Mouse (Mus musculus): Measurements from ENCODE around the gene Gm28048. TPM values are rescaled to one million over a fixed set of nuclear protein-coding genes. Genes with fewer than 3 reads are reported as not detected.

Gene Gm28048
- total and polyA plus RNA-seq, 2 experiments: 13.0 TPM; not detected in 1

DNA sequence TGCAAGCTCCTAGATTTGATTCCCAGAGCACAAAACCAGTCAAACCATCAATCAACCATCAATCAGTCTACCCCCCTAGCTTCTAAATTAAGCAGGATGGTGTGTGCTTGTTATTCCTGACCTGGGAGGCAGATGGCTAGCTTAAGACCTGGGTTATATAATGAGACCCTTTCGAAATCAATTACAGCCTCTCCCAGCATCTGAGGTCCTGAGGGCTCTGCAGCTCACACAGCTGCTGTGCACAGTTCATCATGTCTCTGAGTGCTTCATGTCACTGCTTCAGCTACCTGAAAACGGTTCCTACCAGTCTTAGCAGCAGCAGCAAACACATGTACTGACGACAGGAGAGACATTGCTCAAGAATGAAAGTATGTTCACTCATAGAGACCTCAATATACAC lies 88.8 kb downstream of the Gm28048 start:
- 53% methylated on average over 3 of the region's 3 CpGs for WGBS
- Histone ChIP-seq H3K4me3 (ENCODE audit: insufficient read depth, low read depth, low read length) (no peak overlapping the region), H3K27ac (replicated peaks; ENCODE audit: insufficient read depth, low read depth, low read length) (no peak overlapping the region), H3K9ac (ENCODE audit: low read depth, low read length) (no peak overlapping the region), H3K27me3 (ENCODE audit: control insufficient read depth, insufficient read depth, low read length) (no peaks in the 10 kb centered on the region), H3K4me1 (ENCODE audit: control insufficient read depth, insufficient read depth, low read length) (peaks cover 2% of the 10 kb centered on the region), H3K79me2 (ENCODE audit: control insufficient read depth, insufficient read depth, low read length) (no peaks in the 10 kb centered on the region), H3K36me3 (ENCODE audit: control insufficient read depth, insufficient read depth, low read length) (no peaks in the 10 kb centered on the region)
- TF ChIP-seq POLR2A (IDR thresholded peaks at IDR 0.05; ENCODE audit: extremely low read depth, insufficient read depth, low read length) (no peak), CTCF (IDR thresholded peaks at IDR 0.05; ENCODE audit: low read depth, low read length) (no peak)
- DNase-seq (ENCODE audit: extremely low read depth, low read depth, low spot score): no peak

DNA sequence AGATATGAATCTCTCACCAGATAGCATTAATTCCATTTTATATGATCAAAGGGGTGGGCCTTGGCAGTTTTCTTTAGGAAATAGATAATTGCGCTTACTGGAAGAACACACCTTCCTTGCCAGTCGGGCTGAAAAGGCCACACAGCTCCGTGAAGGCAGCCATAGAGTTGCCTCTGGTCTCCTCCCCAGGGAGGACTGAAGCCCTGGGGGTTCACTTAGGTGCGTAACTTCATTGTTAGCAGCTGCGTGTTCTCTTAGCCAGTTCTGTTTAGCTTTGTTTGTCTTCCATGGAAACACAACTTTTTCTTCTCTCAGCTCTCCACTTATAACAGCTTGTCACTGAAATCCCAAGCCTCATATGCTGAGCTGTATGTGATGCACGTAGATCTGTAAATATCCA lies 89.4 kb downstream of the Gm28048 start:
- Histone ChIP-seq H3K79me2 (ENCODE audit: control insufficient read depth, insufficient read depth, low read length) (no peaks in the 10 kb centered on the region), H3K4me3 (ENCODE audit: insufficient read depth, low read depth, low read length) (no peak overlapping the region), H3K9ac (ENCODE audit: low read depth, low read length) (no peak overlapping the region), H3K27me3 (ENCODE audit: control insufficient read depth, insufficient read depth, low read length) (no peaks in the 10 kb centered on the region), H3K36me3 (ENCODE audit: control insufficient read depth, insufficient read depth, low read length) (no peaks in the 10 kb centered on the region), H3K27ac (replicated peaks; ENCODE audit: insufficient read depth, low read depth, low read length) (peak overlapping the region; percentile 64), H3K4me1 (ENCODE audit: control insufficient read depth, insufficient read depth, low read length) (peaks cover 2% of the 10 kb centered on the region)
- DNase-seq (ENCODE audit: extremely low read depth, low read depth, low spot score): no peak
- WGBS: 65% methylated on average over 6 of the region's 6 CpGs
- TF ChIP-seq POLR2A (IDR thresholded peaks at IDR 0.05; ENCODE audit: extremely low read depth, insufficient read depth, low read length) (no peak), CTCF (IDR thresholded peaks at IDR 0.05; ENCODE audit: low read depth, low read length) (no peak)

DNA sequence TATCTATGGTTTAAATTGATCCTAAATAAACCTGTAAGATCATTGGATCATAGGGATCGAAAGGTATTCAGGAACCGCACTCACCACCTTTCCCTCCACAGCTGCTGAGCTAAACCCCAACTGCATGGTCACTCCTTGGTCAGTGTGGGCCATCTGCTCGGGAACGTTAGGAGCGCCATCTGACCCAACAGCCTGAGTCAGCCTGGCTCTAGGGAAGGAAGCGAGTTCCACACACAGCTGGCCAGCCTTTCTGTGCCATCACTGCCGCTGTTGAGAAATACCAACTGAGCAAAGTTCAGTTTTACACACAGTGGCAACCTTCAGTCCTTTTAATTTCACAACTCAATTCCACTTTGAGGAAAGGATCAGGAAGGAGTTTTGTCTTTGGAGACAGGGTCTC lies 90.0 kb downstream of the Gm28048 start:
- 40% methylated on average over 7 of the region's 7 CpGs for WGBS
- H3K4me3 ChIP-seq (ENCODE audit: insufficient read depth, low read depth, low read length): no peak overlapping the region
- DNase-seq (ENCODE audit: extremely low read depth, low read depth, low spot score): peak; percentile 95
- no peaks in the 10 kb centered on the region for H3K79me2 ChIP-seq (ENCODE audit: control insufficient read depth, insufficient read depth, low read length)
- H3K9ac ChIP-seq (ENCODE audit: low read depth, low read length): no peak overlapping the region
- peaks cover 2% of the 10 kb centered on the region for H3K4me1 ChIP-seq (ENCODE audit: control insufficient read depth, insufficient read depth, low read length)
- no peaks in the 10 kb centered on the region for H3K36me3 ChIP-seq (ENCODE audit: control insufficient read depth, insufficient read depth, low read length)
- H3K27me3 ChIP-seq (ENCODE audit: control insufficient read depth, insufficient read depth, low read length): no peaks in the 10 kb centered on the region
- H3K27ac ChIP-seq (replicated peaks; ENCODE audit: insufficient read depth, low read depth, low read length): peak overlapping the region; percentile 40; the same call in 1 of the 2 replicates
- TF ChIP-seq CTCF (IDR thresholded peaks at IDR 0.05; ENCODE audit: low read depth, low read length): no peak
- no peak for TF ChIP-seq POLR2A (IDR thresholded peaks at IDR 0.05; ENCODE audit: extremely low read depth, insufficient read depth, low read length)

DNA sequence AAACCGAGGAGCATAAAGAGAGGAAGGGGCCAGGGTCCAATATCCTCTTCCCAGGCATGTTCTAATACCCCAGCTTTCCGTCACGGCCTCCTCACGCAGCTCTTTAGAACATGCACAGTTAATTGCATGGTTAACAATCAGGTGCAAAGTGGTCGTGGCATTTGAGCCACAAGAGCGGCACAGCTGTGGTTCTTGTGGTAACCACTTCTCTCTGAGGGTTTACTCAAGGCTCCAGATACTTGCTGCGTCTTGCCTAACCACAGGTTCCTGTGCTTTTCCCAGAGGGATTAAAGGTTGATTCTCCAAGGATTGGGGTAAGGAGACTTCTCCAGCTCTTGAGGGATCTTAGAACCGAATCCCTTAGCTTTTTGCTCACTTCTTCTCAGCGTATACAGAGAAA lies 90.6 kb downstream of the Gm28048 start:
- TF ChIP-seq CTCF (IDR thresholded peaks at IDR 0.05; ENCODE audit: low read depth, low read length) (no peak), POLR2A (IDR thresholded peaks at IDR 0.05; ENCODE audit: extremely low read depth, insufficient read depth, low read length) (no peak)
- no peak overlapping the region for H3K9ac ChIP-seq (ENCODE audit: low read depth, low read length)
- H3K36me3 ChIP-seq (ENCODE audit: control insufficient read depth, insufficient read depth, low read length): no peaks in the 10 kb centered on the region
- 89% methylated on average over 9 of the region's 9 CpGs for WGBS
- no peaks in the 10 kb centered on the region for H3K27me3 ChIP-seq (ENCODE audit: control insufficient read depth, insufficient read depth, low read length)
- H3K79me2 ChIP-seq (ENCODE audit: control insufficient read depth, insufficient read depth, low read length): no peaks in the 10 kb centered on the region
- no peak overlapping the region for H3K4me3 ChIP-seq (ENCODE audit: insufficient read depth, low read depth, low read length)
- no peak overlapping the region for H3K27ac ChIP-seq (replicated peaks; ENCODE audit: insufficient read depth, low read depth, low read length)
- no peak for DNase-seq (ENCODE audit: extremely low read depth, low read depth, low spot score)
- H3K4me1 ChIP-seq (ENCODE audit: control insufficient read depth, insufficient read depth, low read length): peaks cover 2% of the 10 kb centered on the region

DNA sequence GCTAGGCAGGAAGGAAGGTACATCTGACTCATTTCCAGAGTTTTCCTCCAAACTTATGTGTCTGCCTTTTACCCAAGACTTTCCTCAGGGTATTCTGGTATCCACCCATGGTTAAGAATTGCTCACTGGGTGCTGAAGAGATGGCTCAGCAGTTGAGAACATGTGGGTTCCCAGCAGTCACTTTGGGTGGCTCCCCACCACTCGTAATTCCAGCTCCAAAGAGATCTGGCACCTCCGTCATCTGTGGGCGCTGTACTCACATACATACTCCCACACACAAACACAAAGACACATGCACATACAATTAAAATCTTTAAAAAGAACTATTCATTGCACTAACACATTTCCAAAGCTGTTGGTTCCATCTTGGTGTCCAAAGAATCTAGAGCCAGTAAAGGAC lies 92.7 kb downstream of the Gm28048 start:
- H3K79me2 ChIP-seq (ENCODE audit: control insufficient read depth, insufficient read depth, low read length): no peaks in the 10 kb centered on the region
- 98% methylated on average over 3 of the region's 3 CpGs for WGBS
- H3K36me3 ChIP-seq (ENCODE audit: control insufficient read depth, insufficient read depth, low read length): no peaks in the 10 kb centered on the region
- no peak overlapping the region for H3K27ac ChIP-seq (replicated peaks; ENCODE audit: insufficient read depth, low read depth, low read length)
- no peak overlapping the region for H3K9ac ChIP-seq (ENCODE audit: low read depth, low read length)
- DNase-seq (ENCODE audit: extremely low read depth, low read depth, low spot score): no peak
- peaks cover 3% of the 10 kb centered on the region for H3K4me1 ChIP-seq (ENCODE audit: control insufficient read depth, insufficient read depth, low read length)
- no peaks in the 10 kb centered on the region for H3K27me3 ChIP-seq (ENCODE audit: control insufficient read depth, insufficient read depth, low read length)
- H3K4me3 ChIP-seq (ENCODE audit: insufficient read depth, low read depth, low read length): no peak overlapping the region
- TF ChIP-seq POLR2A (IDR thresholded peaks at IDR 0.05; ENCODE audit: extremely low read depth, insufficient read depth, low read length) (no peak), CTCF (IDR thresholded peaks at IDR 0.05; ENCODE audit: low read depth, low read length) (no peak)

DNA sequence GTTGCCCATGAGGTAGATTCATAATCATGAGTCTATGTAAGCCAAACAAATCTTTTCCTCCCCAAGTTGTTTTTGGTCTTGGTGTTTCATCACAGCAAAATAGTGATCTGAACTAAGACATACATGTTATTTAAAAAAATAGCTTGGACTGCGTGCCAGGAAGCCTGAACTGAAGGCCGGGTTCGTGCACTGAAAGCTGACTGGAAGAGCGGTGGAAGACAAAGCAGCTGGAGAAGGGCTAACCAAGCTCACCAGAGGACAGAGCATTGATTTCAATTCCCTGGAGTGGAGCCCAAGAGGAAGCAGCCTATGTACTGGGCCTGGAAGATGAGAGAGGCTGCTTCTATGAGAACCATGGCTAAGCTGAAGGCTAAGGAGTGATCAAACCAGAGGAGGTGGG lies 94.9 kb downstream of the Gm28048 start:
- Histone ChIP-seq H3K79me2 (ENCODE audit: control insufficient read depth, insufficient read depth, low read length) (no peaks in the 10 kb centered on the region), H3K4me3 (ENCODE audit: insufficient read depth, low read depth, low read length) (no peak overlapping the region), H3K9ac (ENCODE audit: low read depth, low read length) (no peak overlapping the region), H3K27ac (replicated peaks; ENCODE audit: insufficient read depth, low read depth, low read length) (no peak overlapping the region), H3K27me3 (ENCODE audit: control insufficient read depth, insufficient read depth, low read length) (no peaks in the 10 kb centered on the region), H3K36me3 (ENCODE audit: control insufficient read depth, insufficient read depth, low read length) (no peaks in the 10 kb centered on the region), H3K4me1 (ENCODE audit: control insufficient read depth, insufficient read depth, low read length) (peaks cover 5% of the 10 kb centered on the region)
- TF ChIP-seq POLR2A (IDR thresholded peaks at IDR 0.05; ENCODE audit: extremely low read depth, insufficient read depth, low read length) (no peak), CTCF (IDR thresholded peaks at IDR 0.05; ENCODE audit: low read depth, low read length) (no peak)
- WGBS: 86% methylated on average over 4 of the region's 4 CpGs
- DNase-seq (ENCODE audit: extremely low read depth, low read depth, low spot score): no peak
